Mouse (Mus musculus): Measurements from ENCODE around the gene Dhx15.

DNA sequence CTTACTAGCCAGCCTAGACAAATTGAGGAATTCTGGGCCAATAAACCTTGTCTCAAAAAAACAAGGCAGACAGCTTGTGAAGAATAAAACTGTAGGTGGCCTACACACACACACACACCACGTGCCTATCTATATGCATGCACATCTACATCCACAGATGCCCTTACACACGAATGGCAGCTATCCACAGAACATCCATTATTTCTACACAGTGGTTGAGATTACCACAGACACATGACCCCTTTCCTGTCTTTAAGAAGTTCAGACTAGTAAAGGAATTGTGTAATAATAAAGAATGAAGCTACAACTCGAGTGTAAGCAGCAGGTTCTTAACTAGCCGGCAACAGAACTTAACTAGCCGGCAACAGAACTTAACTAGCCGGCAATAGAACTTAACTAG, 68.2 kb downstream of the Dhx15 start:
- TF ChIP-seq TAL1 (IDR thresholded peaks at IDR 0.05; ENCODE audit: low read length): no peak
- TF ChIP-seq GATA1 (IDR thresholded peaks at IDR 0.05; ENCODE audit: low read length): no peak

All from erythroblast, embryonic 14.5 days (primary cell).